Mouse (Mus musculus): ENCODE data around the gene Pthlh. TPM values are rescaled to one million over a fixed set of nuclear protein-coding genes. Genes with fewer than 3 reads are reported as not detected.

Gene Pthlh
- polyA plus RNA-seq, 1 experiment, result 5.6 TPM

- WGBS, result 85% methylated on average over 3 of the region's 3 CpGs
- no peak for TF ChIP-seq CTCF (IDR thresholded peaks at IDR 0.05; ENCODE audit: borderline replicate concordance, insufficient read depth, low read depth, low read length)
- no peaks in the 10 kb centered on the region for H3K4me1 ChIP-seq (ENCODE audit: control insufficient read depth, insufficient read depth, low read length)
Measured at GRCm38 (mm10) chr6:147241541-147241940, 22.4 kb downstream of the Pthlh start.

DNA sequence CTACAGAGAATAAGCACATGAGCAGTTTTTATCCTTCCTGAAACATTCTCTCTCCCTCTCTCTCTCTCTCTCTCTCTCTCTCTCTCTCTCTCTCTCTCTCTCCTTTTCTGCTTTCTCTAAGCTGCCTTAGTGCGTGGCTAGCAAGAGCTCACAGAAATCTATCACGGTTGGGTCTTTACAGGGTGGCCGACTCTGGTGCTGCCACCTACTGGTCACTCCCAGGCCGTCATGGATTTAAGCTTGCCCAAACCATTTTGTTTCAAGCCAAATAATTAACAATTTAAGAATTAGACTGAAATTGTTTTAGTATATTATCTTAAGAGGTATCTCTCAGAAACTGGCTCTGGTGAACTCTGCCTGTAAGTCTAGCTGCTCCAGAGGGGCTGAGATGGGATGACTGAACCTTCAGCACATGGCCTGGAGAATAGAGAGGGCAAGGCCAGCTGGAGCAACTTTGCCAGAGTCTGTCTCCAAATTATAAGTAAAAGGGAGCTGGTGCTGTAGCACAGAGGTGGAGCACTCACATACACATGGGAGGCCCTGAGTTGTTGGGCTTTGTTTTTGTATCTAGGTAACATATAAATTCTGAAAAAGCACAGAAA lies 23.7 kb downstream of the Pthlh start:
- peak; percentile 16 to 40 for DNase-seq
- TF ChIP-seq POLR2A (IDR thresholded peaks at IDR 0.05; ENCODE audit: borderline replicate concordance, insufficient read depth, low read length) (no peak), CTCF (IDR thresholded peaks at IDR 0.05; ENCODE audit: borderline replicate concordance, insufficient read depth, low read depth, low read length) (peak; percentile 63; the same call in 1 of the 2 replicates)
- no peak overlapping the region for H3K27ac ChIP-seq (ENCODE audit: insufficient read depth, low read length)
- 2% methylated on average over 4 of the region's 4 CpGs for WGBS
- H3K4me1 ChIP-seq (ENCODE audit: control insufficient read depth, insufficient read depth, low read length), result no peaks in the 10 kb centered on the region
- no peaks in the 10 kb centered on the region for H3K27me3 ChIP-seq (ENCODE audit: control insufficient read depth, insufficient read depth, low read length)
- H3K4me3 ChIP-seq (replicated peaks; ENCODE audit: insufficient read depth, low read depth, low read length), result no peak overlapping the region

More at GRCm38 (mm10) chr6:147241541-147241940, 22.4 kb downstream of the Pthlh start:
- Histone ChIP-seq H3K4me3 (replicated peaks; ENCODE audit: insufficient read depth, low read depth, low read length) (no peak overlapping the region), H3K27ac (ENCODE audit: insufficient read depth, low read length) (no peak overlapping the region), H3K27me3 (ENCODE audit: control insufficient read depth, insufficient read depth, low read length) (no peaks in the 10 kb centered on the region)
- DNase-seq, result no peak

DNA sequence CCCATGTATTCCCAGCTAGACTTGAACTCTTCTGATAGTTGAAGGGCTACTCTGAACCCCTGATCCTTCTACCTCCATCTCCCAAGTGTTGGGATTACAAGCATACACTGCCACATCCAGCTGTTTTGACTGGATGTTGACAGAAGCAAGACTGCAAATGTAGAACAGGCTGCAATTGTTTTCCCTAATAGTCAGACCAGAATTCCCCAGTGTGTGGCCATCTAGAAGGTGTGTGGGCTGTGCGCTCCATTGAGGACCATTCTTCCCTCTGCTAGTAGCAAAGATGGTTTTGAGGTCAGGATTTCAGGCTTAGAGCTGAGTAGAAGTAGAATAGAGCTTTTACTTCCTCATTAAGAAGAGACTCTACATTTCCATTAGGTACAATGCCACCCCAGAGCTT lies 37.3 kb downstream of the Pthlh start:
- Histone ChIP-seq H3K4me1 (ENCODE audit: control insufficient read depth, insufficient read depth, low read length) (no peaks in the 10 kb centered on the region), H3K4me3 (replicated peaks; ENCODE audit: insufficient read depth, low read depth, low read length) (no peak overlapping the region), H3K27ac (ENCODE audit: insufficient read depth, low read length) (no peak overlapping the region), H3K27me3 (ENCODE audit: control insufficient read depth, insufficient read depth, low read length) (no peaks in the 10 kb centered on the region)
- TF ChIP-seq CTCF (IDR thresholded peaks at IDR 0.05; ENCODE audit: borderline replicate concordance, insufficient read depth, low read depth, low read length), result no peak
- TF ChIP-seq POLR2A (IDR thresholded peaks at IDR 0.05; ENCODE audit: borderline replicate concordance, insufficient read depth, low read length), result no peak
- DNase-seq, result no peak
- WGBS, result 97% methylated on average over 1 of the region's 1 CpGs

DNA sequence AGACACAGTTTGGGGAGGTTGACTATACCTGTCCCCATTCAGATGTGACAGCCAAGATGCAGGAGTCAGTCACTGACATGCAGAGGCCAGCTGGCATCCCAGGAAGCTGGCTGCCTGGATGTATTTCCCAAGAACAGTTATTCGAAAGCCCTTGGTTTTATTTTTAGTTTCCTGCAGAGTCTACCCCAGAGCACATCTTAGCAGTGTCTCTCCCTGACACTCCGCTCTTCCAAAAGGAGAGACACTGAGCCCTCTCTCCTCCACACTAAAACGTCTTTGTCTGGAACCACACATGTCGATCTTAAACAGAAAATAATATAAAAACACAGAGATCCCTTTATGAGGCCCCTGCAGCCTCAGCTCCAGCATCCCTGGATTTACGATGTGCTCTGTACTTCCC lies 44.9 kb downstream of the Pthlh start:
- TF ChIP-seq CTCF (IDR thresholded peaks at IDR 0.05; ENCODE audit: borderline replicate concordance, insufficient read depth, low read depth, low read length), result no peak
- TF ChIP-seq POLR2A (IDR thresholded peaks at IDR 0.05; ENCODE audit: borderline replicate concordance, insufficient read depth, low read length), result no peak
- Histone ChIP-seq H3K27ac (ENCODE audit: insufficient read depth, low read length) (no peak overlapping the region), H3K4me1 (ENCODE audit: control insufficient read depth, insufficient read depth, low read length) (no peaks in the 10 kb centered on the region), H3K4me3 (replicated peaks; ENCODE audit: insufficient read depth, low read depth, low read length) (no peak overlapping the region), H3K27me3 (ENCODE audit: control insufficient read depth, insufficient read depth, low read length) (no peaks in the 10 kb centered on the region)
- no peak for DNase-seq
- 65% methylated on average over 5 of the region's 5 CpGs for WGBS

DNA sequence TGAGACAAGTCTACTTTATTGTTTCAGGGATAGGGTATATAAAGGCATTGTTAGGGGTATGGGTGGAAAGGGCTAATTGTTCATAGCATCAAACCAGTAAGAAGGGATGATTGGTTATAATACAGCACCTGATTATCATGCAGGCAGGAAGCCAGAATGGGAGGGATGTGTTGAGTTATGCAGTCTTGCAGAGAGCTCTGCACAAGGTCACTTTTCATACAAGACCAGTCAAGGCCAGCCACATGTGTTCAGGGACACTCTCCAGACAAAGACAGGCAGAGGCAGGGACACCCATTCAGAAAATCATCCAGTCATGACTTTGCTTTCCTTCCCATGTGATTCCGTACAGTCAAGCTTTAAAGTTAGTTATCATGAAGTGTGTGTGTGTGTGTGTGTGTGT lies 47.8 kb downstream of the Pthlh start:
- TF ChIP-seq POLR2A (IDR thresholded peaks at IDR 0.05; ENCODE audit: borderline replicate concordance, insufficient read depth, low read length) (no peak), CTCF (IDR thresholded peaks at IDR 0.05; ENCODE audit: borderline replicate concordance, insufficient read depth, low read depth, low read length) (no peak)
- no peak overlapping the region for H3K4me3 ChIP-seq (replicated peaks; ENCODE audit: insufficient read depth, low read depth, low read length)
- no peak for DNase-seq
- 96% methylated on average over 1 of the region's 1 CpGs for WGBS
- no peak overlapping the region for H3K27ac ChIP-seq (ENCODE audit: insufficient read depth, low read length)
- H3K4me1 ChIP-seq (ENCODE audit: control insufficient read depth, insufficient read depth, low read length), result no peaks in the 10 kb centered on the region
- no peaks in the 10 kb centered on the region for H3K27me3 ChIP-seq (ENCODE audit: control insufficient read depth, insufficient read depth, low read length)

GRCm38 (mm10) chr6:147207821-147208330 lies 56.1 kb downstream of the Pthlh start:
- no peak for DNase-seq
- Histone ChIP-seq H3K4me3 (replicated peaks; ENCODE audit: insufficient read depth, low read depth, low read length) (no peak overlapping the region), H3K4me1 (ENCODE audit: control insufficient read depth, insufficient read depth, low read length) (no peaks in the 10 kb centered on the region), H3K27me3 (ENCODE audit: control insufficient read depth, insufficient read depth, low read length) (no peaks in the 10 kb centered on the region), H3K27ac (ENCODE audit: insufficient read depth, low read length) (no peak overlapping the region)
- TF ChIP-seq CTCF (IDR thresholded peaks at IDR 0.05; ENCODE audit: borderline replicate concordance, insufficient read depth, low read depth, low read length) (no peak), POLR2A (IDR thresholded peaks at IDR 0.05; ENCODE audit: borderline replicate concordance, insufficient read depth, low read length) (no peak)
- 38% methylated on average over 5 of the region's 5 CpGs for WGBS

Other genes starting within 250 kb of the Pthlh start
- 0.40 and 0.69 TPM in 2 replicates for gene Rep15, start 231.6 kb downstream of the Pthlh start, polyA plus RNA-seq (2012; rRNA removed)
- gene Mrps35, start 221.4 kb downstream of the Pthlh start, polyA plus RNA-seq (2012; rRNA removed), result 41.7 and 41.9 TPM in 2 replicates
- gene Mansc4, start 177.2 kb downstream of the Pthlh start, polyA plus RNA-seq (2012; rRNA removed), result 0.19 and 0.21 TPM in 2 replicates
- gene Klhl42, start 172.8 kb downstream of the Pthlh start, polyA plus RNA-seq (2012; rRNA removed), result 16.5 and 17.2 TPM in 2 replicates
- gene Ccdc91, start 211.6 kb upstream of the Pthlh start, polyA plus RNA-seq (2012; rRNA removed), result 44.9 and 47.4 TPM in 2 replicates